Mouse (Mus musculus) G1E (cell line): ENCODE data around the gene Helz. TPM values are rescaled to one million over a fixed set of nuclear protein-coding genes. Genes with fewer than 3 reads are reported as not detected.

Experiments used
- ATAC-seq: 2 replicates; pipeline ENCODE4 v1.8.0; 2016; ENCODE audit warnings: mild to moderate bottlenecking; ENCODE audit not compliant: insufficient number of reproducible peaks, poor library complexity, low FRiP score, severe bottlenecking; ENCODE audit errors: extremely low read depth
- DNase-seq: peaks from one replicate; pipeline ENCODE4 v3.0.0; 2012; ENCODE audit warnings: low spot score
- H3K27me3 ChIP-seq: 2 replicates; pipeline ENCODE4 v1.6.1; 2012; ENCODE audit warnings: mild to moderate bottlenecking, low read length, inconsistent platforms; ENCODE audit not compliant: insufficient read depth
- H3K36me3 ChIP-seq: replicated peaks from 2 replicates; pipeline ENCODE3; 2012; ENCODE audit warnings: mild to moderate bottlenecking, inconsistent platforms
- H3K4me1 ChIP-seq: 2 replicates; pipeline ENCODE4 v1.6.1; 2012; ENCODE audit warnings: low read depth, low read length, inconsistent platforms, mixed read lengths; ENCODE audit not compliant: insufficient read depth
- H3K4me3 ChIP-seq: 2 replicates; pipeline ENCODE4 v1.5.1; 2012; ENCODE audit warnings: low read depth, mild to moderate bottlenecking, inconsistent platforms, low read length, moderate library complexity, mixed read lengths
- H3K9me3 ChIP-seq: replicated peaks from 2 replicates; pipeline ENCODE4 v1.6.1; 2012; ENCODE audit warnings: inconsistent platforms
- CTCF ChIP-seq: IDR thresholded peaks from 2 replicates; pipeline ENCODE4 v1.5.1; 2012; ENCODE audit warnings: low read depth, low read length, inconsistent platforms, mixed read lengths
- GATA1 ChIP-seq: IDR thresholded peaks from 2 replicates; pipeline ENCODE4 v1.6.1; 2012; ENCODE audit warnings: borderline replicate concordance, low read length, inconsistent platforms, mixed read lengths
- GATA2 ChIP-seq: IDR thresholded peaks from 2 replicates; pipeline ENCODE4 v1.6.1; 2012; ENCODE audit warnings: low read depth, low read length, inconsistent platforms, borderline replicate concordance
- POLR2AphosphoS5 ChIP-seq: IDR thresholded peaks from 2 replicates; pipeline ENCODE4 v1.6.1; 2012; ENCODE audit warnings: low read depth, low read length, inconsistent platforms; ENCODE audit not compliant: insufficient replicate concordance
- TAL1 ChIP-seq: conservative IDR thresholded peaks from 2 replicates; pipeline ENCODE4 v1.6.1; 2012; ENCODE audit warnings: low read depth, low read length, inconsistent platforms, mixed read lengths
- polyA plus RNA-seq: library from polyadenylated mRNA; stranded (reverse); fragments of >175 nt; gene quantifications from 2 replicates; pipeline ENCODE4 v1.2.3, GENCODE M21; 2012
- total RNA-seq, 2 experiments: library from RNA; stranded (forward) in 1 of 2; stranded (reverse) in 1 of 2; fragments of 200-1000 nt in 1 of 2; fragments of >200 nt in 1 of 2; fragmentation: Nextera tagmentation in 1 of 2; gene quantifications; 2 replicates each; pipeline ENCODE4 v1.2.3; 2014 to 2017

Gene Helz
- total and polyA plus RNA-seq, 3 experiments: 23.8 to 97.3 (median 63.5) TPM

DNA sequence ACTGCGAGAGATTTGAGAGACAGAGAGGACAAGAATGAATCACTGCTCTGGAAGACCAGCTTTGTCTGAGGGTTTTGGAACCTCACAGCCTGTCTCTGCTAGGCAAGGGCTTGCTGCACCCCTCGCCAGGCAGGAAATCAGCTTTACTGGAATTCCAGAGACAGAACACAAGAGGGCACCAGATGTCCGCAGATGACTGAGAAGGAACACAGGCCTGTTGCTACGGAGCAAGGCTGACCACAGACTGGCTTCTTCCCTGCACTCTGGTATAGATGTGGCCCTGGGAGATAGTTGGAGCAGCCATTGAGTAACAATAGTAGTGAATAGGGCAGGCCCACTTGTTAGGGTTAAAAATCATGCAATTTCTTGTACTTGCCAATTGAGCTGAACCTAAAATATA lies 81.8 kb downstream of the Helz start:
- Histone ChIP-seq H3K36me3 (peaks cover 80% of the 10 kb centered on the region), H3K9me3 (no peaks in the 10 kb centered on the region)
- peak; percentile 47 for DNase-seq

DNA sequence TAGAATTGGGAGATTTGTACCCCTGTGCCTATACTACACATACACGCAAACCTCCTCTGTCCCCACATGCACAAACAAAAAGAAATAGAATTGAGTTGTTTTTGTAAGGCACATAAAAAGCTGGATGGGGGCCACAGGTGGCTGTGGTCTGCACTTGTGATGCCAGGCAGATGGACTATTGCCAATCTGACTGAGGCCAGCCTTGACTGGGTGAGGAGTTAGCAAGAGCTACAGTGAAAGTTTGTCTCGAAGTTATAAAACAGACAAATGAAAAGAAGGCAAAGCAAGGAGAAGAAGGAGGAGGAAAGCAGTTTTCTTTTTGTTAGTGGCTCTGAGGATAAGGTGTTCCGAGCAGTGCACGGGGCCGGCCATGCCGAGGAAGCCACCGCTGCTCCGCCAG lies 82.2 kb downstream of the Helz start:
- no peak for DNase-seq
- ATAC-seq: no peak
- peaks cover 4% of the 10 kb centered on the region; the same call in 1 of the 2 replicates for H3K4me1 ChIP-seq
- H3K36me3 ChIP-seq: peaks cover 81% of the 10 kb centered on the region
- TF ChIP-seq GATA1 (no peak), GATA2 (no peak), CTCF (no peak), POLR2AphosphoS5 (no peak), TAL1 (no peak)
- H3K27me3 ChIP-seq: no peaks in the 10 kb centered on the region
- H3K4me3 ChIP-seq: no peak overlapping the region
- no peaks in the 10 kb centered on the region for H3K9me3 ChIP-seq

More for the DNA sequence above, 81.8 kb downstream of the Helz start:
- TF ChIP-seq CTCF: 0 out of 2 replicates have a peak, but pooled peaks have one; percentile 3
- TF ChIP-seq GATA1: no peak
- no peak for TF ChIP-seq POLR2AphosphoS5
- no peak for TF ChIP-seq TAL1
- TF ChIP-seq GATA2: no peak
- peak; percentile 82 for ATAC-seq
- H3K4me3 ChIP-seq: no peak overlapping the region
- H3K27me3 ChIP-seq: no peaks in the 10 kb centered on the region
- peaks cover 4% of the 10 kb centered on the region; the same call in 1 of the 2 replicates for H3K4me1 ChIP-seq

DNA sequence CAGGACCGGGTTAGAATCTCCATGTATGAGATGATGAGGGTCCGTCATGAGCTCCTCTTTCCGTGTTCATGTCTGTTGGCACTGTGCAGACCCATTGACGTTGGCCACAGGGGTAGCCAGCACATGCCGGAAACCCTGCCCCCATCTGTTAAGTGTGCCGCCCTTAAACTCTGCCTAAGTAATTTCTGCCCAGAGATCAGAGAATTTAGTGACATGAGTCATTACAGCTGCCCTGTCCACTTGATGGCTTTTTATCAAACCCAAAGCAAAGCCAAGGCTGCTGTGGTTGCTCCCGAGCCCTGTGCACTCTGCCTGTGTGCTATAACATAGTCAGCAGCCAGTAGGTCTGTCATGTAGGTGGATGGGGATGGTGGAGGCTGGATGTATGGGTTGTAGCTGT lies 83.4 kb downstream of the Helz start:
- no peaks in the 10 kb centered on the region for H3K27me3 ChIP-seq
- peaks cover 80% of the 10 kb centered on the region for H3K36me3 ChIP-seq
- ATAC-seq (no peak), DNase-seq (no peak)
- TF ChIP-seq TAL1 (no peak), CTCF (no peak), GATA2 (no peak), GATA1 (no peak)
- no peaks in the 10 kb centered on the region for H3K9me3 ChIP-seq
- H3K4me1 ChIP-seq: peaks cover 4% of the 10 kb centered on the region; the same call in 1 of the 2 replicates
- no peak overlapping the region for H3K4me3 ChIP-seq

DNA sequence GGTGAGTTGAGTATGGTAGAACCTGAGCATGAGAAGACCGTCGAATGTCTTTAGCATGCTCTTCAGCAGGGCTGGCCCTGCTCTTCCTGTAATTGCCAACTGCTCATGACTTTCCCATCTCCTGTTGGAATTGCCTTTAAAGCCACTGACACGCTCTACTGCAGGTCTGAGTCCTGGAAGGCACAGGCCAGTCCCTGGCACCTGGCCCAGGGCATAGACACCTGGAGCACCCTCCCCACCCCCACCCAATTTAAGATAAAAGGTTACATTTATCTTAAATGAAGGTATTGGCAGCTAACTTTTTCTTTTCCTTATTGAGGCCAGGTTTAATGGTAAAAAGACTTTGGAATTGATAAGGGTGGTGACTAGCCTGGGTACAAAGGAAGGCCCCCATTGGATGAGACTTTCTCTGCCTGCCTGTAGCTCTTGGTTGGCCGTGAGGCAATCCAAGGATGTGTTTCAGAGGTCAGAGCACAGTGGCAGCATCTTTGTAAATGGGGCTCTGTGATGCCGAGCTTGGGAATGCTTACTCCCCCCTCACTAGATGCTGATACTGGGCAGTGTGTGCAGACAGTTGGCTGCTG lies 85.9 kb downstream of the Helz start:
- Histone ChIP-seq H3K4me3 (no peak overlapping the region), H3K36me3 (peaks cover 86% of the 10 kb centered on the region), H3K4me1 (peaks cover 4% of the 10 kb centered on the region; the same call in 1 of the 2 replicates), H3K9me3 (no peaks in the 10 kb centered on the region), H3K27me3 (no peaks in the 10 kb centered on the region)
- TF ChIP-seq GATA1 (no peak), CTCF (no peak), POLR2AphosphoS5 (no peak), GATA2 (no peak), TAL1 (no peak)
- DNase-seq (no peak), ATAC-seq (no peak)

DNA sequence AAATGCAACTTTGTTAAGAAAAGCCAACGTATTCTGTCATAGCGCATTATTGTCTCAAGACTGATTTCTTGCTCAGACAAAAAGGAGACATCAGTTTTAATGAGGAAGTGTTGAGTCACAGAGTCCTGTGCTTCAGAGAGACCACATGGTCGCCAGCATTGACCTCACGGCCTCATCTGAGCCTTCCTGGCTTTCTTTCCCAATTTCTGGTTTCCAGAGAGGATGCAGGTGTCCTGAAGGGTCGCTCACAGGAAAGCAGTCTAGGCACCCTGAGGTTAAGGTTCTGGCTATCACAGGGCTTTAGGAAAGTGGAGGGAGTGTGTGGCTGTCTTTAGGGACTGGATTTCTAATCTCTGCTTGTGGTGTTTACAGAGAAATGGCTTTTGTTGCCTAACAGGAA lies 90.4 kb downstream of the Helz start:
- DNase-seq (no peak), ATAC-seq (no peak)
- Histone ChIP-seq H3K4me1 (peaks cover 11% of the 10 kb centered on the region), H3K9me3 (no peaks in the 10 kb centered on the region), H3K4me3 (no peak overlapping the region), H3K27me3 (no peaks in the 10 kb centered on the region), H3K36me3 (peaks cover 76% of the 10 kb centered on the region)
- no peak for TF ChIP-seq GATA2

DNA sequence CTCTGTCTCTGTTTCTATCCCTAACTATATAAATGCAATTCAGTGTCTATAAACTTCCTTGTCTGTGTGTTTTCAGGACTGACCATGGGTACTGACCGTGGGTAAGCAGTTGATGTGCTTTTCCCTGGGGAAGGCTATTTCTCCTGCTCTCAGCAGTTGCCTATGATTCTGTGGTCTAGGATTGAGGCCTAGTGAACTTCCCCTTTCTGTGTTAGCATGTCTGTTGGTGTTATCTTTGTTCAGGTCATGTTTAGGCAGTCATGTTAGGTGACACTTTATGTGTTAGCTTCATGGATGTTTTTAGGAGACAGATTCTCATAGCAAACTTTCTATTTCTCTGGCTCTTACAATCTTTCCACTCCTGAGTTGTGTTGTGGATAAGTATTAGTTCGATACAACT lies 91.9 kb downstream of the Helz start:
- DNase-seq (peak; percentile 37), ATAC-seq (peak; percentile 70)
- no peak for TF ChIP-seq CTCF
- TF ChIP-seq GATA1: no peak
- TF ChIP-seq POLR2AphosphoS5: no peak
- TF ChIP-seq TAL1: no peak
- no peak for TF ChIP-seq GATA2
- Histone ChIP-seq H3K27me3 (no peaks in the 10 kb centered on the region), H3K4me1 (peaks cover 15% of the 10 kb centered on the region), H3K4me3 (no peak overlapping the region), H3K9me3 (no peaks in the 10 kb centered on the region), H3K36me3 (peaks cover 76% of the 10 kb centered on the region)
